Mouse (Mus musculus): ENCODE data around the gene Nup188.

Gene Nup188

DNA sequence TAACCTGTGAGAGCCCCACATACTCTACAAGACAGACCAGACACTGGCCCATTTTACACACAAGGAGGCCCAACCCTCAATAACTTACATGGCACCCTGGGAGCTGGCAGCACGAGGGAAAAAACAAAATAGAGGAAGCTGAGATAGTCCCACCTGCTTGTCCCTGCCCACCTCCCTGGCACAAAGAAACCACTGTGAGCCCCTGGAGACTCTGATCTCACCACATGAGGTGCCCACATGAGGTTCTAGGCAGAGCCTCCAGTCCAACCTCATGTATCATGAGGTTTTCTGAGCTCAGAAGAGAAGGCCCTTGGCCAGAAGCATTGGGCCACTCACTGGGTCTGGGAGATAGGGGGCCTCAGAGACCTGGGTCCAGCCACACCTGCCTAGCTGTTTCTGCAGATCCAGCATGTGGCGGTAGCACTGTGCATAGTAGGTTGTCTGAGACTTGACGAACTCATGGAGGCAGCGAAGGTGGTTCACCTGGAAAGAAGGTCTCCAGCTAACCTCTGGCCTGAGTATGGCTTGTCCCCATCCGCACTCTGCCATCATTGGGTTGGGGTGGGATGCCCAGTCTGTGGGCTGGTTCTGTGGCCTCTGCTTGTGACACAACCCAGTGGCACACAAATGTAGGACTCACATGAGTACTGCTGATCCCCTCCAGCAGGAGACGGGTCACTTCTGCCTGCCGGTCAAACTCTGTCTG, 59.9 kb downstream of the Nup188 start:
- in situ Hi-C loops (cut with MboI, MseI): no loop called here

DNA sequence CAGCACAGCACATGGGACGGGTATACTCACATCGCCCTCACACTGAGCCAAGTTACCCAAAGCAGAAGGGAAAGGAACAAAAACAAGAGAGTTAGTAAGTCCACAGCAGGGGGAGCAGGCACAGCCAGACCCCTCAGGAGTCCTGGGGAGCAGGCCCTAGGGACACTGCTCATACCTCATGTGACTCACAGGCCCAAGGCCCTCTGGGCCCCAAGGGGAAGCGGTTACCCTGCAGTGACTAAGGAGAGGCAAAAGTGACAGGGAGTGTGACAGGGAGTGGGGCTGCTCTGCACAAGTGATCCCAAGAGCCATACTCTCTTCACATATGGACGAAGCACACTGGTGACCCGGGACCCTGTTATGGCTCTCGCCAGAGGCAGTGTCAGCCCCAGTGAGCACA, 63.0 kb downstream of the Nup188 start:
- in situ Hi-C loops (cut with MboI, MseI): no loop called here

DNA sequence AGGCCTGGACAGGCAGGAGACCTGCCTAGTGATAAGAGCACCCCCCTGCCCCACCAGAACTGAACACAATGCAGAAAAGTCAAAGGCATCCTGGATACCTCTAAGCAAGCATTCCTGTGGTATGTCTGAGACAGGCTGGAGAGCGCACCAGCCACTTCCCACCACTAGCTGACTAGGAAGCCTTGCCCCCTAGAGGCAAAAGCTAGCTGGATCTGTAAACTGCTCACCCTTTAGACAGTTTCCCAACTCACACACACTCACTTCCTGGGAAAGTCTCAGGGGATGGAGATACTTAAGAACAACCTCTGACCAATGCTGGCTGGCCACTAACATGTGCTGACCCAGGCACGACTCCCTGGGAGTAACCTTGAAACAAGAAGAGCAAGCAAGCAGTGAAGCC, 65.0 kb downstream of the Nup188 start:
- in situ Hi-C loops (cut with MboI, MseI): no loop called here

DNA sequence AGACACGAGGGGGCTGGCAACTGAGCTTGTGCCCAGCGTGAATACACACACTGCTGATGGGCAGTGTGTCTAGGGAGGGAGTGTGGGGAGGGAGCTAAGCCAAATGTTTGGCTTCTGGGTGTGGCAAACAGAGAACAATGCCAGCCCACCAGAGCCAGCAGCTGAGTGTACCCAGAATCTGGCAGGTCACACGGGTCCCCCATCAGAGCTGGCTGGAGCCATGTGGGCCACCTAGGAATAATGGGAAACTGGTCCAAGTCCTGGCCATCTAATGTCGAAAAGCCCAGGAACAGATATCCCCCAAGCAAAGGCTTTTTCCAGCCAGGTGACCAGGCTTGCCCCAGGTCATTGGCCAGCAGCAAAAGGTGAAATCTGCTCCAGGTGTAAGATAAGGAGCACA, 69.7 kb downstream of the Nup188 start:
- in situ Hi-C loops (cut with MboI, MseI): no loop called here

DNA sequence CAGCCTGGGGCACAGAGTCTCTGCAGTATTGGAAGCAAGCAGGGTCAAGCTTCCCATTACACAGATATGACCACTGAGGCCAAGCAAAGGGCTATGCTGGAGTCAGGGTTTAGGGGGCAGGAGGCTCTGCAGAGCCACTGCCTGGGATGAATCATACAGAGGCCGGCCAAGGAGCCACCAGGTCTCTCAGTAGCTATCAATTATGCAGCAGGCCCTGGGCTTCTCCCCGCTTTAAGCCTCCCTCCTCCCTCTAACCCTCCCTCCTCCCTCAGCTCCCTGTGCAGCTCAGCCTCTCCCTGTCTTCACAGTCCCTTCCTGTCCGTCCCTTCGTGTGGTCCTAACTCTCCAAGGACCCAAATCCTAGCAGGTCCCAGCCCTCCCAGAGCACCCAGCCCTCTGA, 70.1 kb downstream of the Nup188 start:
- in situ Hi-C loops (cut with MboI, MseI): no loop called here

DNA sequence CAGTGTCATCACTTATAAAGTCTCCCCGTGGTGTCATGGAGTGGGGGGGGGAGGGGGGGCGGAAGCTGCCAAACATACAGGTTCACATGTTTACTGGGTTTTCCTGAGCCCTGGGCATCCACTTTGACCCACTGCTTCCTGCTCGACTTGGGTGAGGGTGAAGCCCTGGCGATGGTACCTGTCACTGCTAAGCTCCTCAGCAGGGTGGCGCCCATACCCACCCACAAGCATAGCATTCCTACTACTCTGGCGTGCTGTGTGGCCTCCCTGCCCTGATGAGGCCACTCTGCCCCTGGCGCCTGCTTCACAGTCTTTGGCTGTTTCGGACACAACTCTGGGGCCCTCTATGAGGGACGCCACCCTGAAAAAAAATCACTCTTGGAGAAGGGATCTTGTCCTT, 70.7 kb downstream of the Nup188 start:
- in situ Hi-C loops (cut with MboI, MseI): no loop called here

DNA sequence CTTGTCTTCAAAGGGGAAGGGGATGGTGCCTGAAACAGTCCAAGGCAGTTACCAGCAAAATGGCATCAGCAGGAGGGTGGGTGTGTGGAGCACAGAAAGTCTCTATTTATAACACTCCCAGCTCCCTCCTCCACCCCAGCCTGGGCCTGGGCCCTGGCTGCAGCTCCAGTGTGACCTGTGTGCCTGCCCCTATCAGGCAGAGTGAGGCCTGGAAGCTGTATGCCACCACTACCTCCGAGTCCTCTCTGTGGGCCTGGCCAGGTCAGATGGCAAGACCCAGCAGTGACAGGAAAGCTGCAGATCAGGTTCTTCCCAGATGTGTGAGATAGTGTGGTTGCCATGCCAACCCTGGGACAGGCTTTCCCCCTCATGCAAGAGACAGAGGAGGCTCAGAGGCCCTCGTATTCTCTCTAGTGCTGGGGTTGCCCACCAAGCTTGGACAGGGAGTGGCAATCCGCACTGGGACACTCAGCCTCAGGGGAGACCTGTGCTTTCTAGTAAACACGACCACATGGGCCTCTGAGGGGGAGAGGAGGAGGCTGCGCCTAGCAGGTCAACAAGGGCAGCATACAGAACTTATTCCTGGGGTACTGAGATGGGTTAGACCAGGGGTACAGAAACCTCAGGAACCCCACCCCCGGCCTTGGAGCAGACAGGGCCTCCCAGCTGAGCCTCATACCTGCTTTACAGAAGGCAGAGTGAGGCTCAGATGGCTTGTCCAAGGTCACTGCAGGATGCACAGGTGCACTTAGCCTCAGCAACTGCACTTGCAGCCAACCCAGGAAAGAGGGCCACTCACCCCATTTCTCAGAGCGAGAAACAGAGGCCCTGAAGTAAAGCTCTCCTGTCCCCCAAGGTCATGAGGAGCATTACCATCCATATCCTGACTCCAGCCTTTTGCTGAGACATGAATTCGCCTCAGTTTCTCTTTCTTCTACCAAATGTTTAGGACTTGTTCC, 71.6 kb downstream of the Nup188 start:
- in situ Hi-C loops (cut with MboI, MseI): no loop called here

DNA sequence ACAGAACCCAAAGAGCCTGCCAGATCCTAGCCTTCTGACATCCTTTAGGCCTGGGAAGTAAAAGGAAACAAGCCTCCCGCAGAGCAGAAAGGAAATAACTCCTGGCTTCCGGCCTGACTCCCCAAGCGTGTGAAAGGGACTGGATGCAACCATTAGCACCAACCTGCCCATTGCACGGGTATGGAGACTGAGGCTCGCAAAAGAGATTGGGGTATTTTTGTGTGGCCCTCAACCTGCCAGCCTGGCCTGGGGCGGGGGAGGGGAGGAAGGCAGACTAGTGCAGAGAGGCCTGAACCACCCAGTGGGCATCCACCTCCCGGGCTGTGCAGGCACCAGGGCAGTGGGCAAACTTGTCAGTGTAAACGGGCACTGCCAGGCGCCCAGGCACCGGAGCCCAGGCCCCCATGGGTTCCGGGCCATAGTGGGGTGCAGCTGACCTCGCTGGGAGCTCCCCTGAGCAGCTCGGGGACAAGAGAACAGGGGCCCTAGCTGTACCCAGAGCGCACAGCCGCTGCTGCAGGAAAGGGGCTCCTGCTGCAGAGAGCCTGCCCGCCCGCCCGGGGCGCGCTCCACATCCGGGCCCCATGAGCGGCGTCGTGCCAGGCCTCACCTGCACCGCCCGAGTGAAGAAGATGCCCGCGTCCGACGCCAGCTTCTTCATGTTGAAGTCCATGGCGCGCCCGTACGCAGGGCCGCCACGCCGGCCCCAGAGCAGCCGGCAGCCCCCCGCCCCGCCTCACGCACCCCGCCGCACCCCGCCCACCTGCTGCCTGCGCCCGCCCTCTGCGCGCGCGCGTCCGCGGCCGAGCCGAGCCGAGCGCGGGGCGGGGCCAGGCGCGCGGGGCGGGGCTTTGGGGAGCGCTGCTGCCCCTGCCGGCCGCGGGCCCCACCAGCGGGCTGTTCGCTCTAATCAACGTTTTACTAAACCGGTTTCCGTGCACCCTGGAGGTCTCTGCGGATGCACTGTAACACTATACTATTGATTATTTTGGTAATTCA, 72.6 kb downstream of the Nup188 start, which contains the start of gene Sh3glb2:
Gene Sh3glb2, minus strand, starts transcription at position 805 of the 999 bp plus-strand sequence.
- in situ Hi-C loops (cut with MboI, MseI): no loop called here

DNA sequence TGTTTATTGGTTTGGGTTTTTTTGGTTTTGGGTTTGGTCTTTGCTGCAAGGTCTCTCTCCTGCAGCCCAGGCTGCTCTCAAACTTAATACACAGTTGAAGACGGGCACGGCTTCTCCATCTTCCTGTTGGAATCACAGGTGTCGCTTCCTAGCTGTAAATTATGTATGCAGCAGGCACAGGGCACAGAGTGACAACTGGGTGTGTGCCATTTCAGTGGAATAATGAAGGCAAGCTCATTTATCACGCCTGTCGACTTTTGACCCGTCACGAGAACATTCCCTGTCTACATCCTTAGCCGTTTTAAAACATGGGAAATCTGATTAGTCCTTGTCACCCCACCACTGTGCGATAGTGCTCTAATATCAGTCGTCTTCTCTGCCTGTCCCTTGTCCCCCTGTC, 74.4 kb downstream of the Nup188 start:
- in situ Hi-C loops (cut with MboI, MseI): no loop called here

DNA sequence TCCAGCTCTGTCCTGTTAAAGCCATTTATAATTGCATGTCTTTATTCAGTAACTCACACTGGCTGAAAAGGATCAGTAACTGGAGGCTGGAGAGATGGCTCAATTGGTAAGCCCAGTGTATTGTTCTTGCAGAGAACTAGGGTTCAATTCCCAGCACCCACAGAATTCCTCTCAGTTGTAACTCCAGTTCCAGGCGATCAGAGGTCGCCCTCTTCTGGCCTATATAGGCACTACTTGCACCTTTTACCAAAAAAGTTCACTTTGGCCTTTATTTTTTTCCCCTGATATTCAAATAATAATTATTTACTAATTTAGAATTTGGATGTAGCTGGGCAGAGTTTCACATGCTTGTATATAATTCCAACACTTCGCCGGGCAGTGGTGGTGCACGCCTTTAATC, 76.7 kb downstream of the Nup188 start:
- in situ Hi-C loops (cut with MboI, MseI): no loop called here

DNA sequence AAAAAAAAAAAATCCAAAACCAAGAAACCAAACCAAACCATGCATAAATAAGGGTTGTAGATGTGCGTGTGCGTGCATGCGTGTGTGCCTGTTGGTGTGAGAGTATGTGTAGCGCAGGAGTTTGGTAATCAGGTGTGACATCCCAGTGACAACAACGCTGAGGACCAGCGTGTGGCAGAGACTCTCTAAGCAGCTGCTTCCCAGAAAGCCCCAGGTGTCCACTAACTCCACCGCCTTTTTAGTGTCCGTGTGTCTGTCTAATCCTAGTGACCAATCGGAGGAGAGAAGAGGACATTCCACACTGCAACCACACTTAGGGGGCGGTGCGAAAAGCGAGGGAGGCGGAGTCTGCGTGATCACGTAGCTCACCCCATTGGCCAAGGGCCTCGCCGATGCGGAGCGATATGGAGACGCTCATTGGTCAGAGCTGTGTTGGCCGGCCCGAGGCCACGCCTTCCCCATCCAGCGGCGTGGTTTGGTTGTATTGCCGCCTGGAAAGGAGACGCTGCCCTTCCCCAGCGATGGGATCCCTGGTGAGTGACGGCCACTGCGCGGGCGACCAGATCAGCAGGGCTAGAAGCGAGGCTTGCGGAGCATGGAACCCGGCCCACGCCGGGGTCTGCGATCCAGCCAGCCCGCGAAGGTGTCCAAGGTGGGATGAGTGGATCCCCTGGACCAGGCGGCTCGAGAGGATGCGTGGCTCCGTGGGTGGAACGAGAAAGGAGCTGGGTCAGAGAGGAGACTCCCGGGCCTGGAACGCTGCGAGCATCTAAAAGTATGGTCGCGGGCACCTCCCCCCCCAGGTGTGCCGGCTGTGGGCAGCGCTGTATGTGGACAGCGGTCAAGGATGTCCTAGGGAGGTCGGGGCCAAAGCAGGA, 77.8 kb downstream of the Nup188 start, which contains the start of gene Miga2:
Gene Miga2, plus strand, starts transcription at position 461 of the 878 bp plus-strand sequence.
- in situ Hi-C loops (cut with MboI, MseI): no loop called here

DNA sequence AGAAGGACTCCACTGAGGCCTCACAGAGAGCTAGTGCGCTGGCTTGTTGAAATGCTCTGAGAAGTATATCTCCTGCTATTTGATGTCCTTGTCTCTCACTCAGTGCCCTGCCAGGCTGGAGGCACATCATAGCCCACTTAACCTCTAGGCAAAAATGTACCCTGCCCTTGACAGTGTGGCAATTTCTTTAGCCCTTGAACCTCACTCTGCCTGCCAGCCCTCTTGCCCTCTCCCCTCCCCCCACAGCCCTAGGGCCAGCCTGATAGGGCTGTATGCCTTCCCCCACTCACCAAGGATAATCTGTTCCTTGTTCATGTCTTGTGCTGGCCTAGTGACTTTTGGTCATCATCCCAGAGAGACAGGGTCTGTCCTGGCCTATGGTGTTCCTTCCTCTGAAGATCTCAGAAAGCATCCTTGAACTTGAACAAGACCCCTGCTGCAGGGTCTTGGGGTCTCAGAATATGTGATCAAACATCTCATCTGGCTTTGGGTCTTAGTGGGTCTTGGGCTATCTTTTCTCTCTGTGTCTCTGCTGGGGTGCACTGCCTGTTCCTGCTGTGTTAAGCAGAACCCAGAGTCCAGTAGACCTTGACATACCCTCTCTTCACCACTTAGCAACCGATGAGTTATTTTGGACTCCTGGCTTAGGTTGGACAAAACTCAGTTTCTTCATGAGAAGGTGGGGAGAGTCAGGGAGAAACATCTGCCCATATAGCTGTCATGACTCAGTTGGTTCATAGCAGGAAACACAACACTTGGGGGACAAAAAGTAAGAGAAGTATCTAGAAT, 79.3 kb downstream of the Nup188 start:
- in situ Hi-C loops (cut with MboI, MseI): loop anchor here (5.0 kb wide), 1 partner anchor 42 kb away; no protein-coding TSS in a partner anchor

DNA sequence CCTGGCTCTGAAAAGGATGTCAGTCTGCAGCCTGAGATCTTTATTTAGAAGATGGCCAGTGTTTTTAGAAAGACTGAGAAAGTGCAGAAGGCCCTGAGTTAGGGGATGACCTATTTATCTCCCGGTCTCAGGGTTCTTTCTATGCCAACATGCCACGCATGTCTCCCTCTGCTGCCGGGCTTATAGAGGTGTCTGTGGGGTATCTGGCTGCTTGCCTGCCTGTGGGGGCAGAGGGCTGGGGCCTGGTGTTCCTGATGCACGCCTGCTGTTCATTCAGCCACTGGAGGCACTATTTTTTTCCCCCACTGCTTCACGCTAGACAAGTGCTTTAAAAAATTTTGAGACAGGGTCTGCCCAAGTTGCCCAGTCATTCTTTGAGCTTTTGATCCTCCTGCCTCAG, 80.0 kb downstream of the Nup188 start:
- in situ Hi-C loops (cut with MboI, MseI): loop anchor here (5.0 kb wide), 1 partner anchor 41 kb away; no protein-coding TSS in a partner anchor

DNA sequence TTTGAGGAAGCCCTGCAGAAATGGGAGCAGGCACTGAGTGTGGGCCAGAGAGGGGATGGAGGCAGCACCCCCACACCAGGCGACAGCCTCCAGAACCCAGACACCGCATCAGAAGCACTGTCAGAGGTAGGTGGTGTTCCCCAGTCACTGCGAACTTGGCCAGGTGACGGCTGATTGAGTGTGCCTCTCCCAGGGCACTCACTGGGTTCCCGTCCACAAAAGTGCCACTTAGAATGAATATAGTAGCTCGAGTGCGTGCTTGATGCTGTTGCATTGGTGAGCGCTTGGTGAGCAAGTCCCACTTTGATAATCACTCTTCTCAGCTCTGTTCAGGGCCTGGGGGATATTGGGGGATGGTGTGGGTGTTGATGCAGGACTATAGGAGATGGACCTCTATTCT, 85.3 kb downstream of the Nup188 start:
- in situ Hi-C loops (cut with MboI, MseI): no loop called here

DNA sequence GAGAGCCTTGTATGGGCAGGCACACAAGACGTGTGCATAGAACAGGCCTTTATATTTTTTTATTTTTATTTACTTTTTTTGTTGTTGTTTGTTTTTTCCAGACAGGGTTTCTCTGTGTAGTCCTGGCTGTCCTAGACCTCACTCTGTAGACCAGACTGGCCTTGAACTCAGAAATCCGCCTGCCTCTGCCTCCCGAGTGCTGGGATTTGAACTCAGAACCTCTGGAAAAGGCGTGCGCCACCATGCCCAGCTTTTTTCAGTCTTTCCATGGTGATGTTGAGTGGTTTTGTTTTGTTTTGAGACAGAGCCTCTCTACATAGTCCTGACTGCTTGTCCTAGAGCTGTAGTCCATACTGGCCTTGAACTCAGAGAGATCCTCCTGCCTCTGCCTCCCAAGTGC, 86.5 kb downstream of the Nup188 start:
- in situ Hi-C loops (cut with MboI, MseI): no loop called here

DNA sequence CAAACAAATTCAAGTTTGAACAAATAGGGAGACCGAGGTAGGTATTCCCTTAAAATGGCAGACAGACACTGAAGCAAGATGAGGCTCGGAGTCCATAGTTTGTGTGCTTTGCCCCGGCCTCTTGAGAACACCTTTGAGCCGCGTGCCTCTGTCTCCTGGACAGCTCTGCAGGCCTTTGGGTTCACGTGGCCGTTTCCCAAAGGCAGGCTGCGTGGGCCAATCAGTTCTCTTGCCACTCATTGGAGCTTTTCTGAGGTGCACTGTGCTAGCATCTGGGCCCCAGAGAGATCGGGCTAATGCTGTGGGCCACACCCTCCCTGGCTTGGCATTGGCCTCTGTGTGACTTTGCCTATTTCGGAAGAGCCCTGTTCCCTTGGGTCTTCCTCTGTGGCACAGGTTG, 89.7 kb downstream of the Nup188 start:
- in situ Hi-C loops (cut with MboI, MseI): no loop called here

DNA sequence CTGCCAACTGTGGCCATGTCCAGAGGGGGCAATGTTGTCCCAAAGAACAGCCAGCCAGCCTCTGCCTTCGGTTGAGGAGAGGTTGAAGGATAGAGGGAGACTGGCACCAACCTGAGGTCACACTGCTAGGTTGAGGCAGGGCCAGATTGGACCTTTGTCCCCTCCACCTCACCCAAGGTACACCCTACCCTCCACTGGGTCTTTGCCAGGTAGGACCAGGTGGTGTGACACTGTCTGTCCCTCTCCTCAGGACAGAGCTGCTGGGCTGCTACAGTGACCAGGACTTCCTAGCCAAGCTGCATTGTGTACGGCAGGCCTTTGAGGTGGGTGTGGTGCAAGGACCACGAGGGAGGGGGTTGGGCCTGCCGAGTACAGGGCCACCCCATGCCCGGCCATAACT, 91.5 kb downstream of the Nup188 start:
- in situ Hi-C loops (cut with MboI, MseI): no loop called here

DNA sequence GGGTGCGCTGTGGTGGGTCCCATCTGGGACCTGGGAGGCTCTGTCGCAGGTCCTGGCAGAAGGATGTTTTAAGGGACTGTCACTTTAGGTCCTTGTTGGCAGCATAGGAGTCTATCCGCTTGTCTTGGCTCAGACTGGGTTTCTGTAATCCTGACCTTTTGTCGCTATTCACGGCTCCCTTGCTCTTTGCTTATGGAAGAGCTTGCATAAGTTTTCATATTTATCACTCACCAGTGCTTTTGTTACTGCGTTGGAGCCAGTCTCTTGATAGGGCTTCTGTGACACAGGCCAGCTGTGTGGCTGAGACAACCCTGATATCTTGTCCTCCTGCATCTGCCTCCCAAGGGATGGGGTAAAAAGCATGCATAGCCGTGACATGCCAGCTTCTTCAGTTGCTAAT, 93.1 kb downstream of the Nup188 start:
- in situ Hi-C loops (cut with MboI, MseI): no loop called here

DNA sequence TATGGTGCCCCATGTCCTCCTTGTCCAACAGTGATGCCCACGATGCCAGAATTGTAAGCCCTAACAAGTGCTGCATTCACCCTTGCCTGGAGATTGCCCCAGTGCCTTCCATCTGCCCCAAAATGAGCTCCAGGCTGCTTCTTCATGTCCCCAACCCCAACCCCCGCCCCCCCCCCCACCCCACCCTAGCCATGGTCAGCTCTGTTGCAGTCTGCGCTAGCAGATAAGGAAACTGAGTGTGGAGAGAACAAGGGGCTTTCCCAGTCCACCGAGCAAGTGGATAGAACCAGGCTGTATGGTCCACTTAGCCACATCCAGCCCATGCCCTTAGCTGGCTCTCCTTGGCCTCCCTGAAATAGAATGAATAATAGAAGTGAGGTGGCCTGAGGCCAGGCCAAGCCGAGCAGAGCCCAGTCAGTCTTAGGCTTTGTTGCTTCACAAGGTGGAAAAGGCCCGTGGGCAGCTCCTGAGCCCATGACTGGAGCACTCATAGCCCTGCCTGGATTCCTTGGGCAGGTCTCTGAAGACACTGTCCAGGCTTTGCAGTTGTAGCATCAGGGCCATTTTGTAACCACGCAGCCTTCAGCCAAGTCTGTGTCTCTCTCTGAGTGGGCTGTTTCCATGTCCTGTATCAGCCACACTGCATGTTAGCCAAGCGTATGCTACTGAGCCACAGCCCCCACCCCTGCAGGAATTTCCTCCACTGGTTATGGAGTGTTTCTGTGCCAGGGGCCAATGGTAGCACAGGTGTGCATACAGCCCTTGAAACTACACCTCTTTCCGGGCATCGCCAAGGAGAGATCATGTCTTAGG, 94.6 kb downstream of the Nup188 start:
- in situ Hi-C loops (cut with MboI, MseI): no loop called here

Measured in T-helper 2 cell (primary cell).